Mouse (Mus musculus) liver, embryonic 14.5 days (tissue): Measurements from ENCODE around the gene Orai1. TPM values are rescaled to one million over a fixed set of nuclear protein-coding genes. Genes with fewer than 3 reads are reported as not detected.

Experiments used
- ATAC-seq: fragments of 200-750 bp; cut with Nextera tagmentation; 2 replicates; pipeline ENCODE4 v1.8.0; 2017; ENCODE audit warnings: moderate number of reproducible peaks, mild to moderate bottlenecking, moderate library complexity; ENCODE audit not compliant: insufficient read depth
- DNase-seq, 3 experiments: peaks; one replicate each; pipeline ENCODE4 v3.0.0-alpha.2; 2012 to 2013; ENCODE audit warnings: low read depth in 3 of 3, low spot score in 3 of 3
- H3K27ac ChIP-seq: fragments of 300-500 bp; sonication (generic); 2 replicates; pipeline ENCODE4 v1.5.1; 2014; ENCODE audit warnings: moderate library complexity, mild to moderate bottlenecking, control low read depth, inconsistent platforms
- H3K27me3 ChIP-seq: fragments of 300-500 bp; sonication (generic); 2 replicates; pipeline ENCODE4 v1.6.1; 2014; ENCODE audit warnings: mild to moderate bottlenecking, low read length, moderate library complexity; ENCODE audit not compliant: control insufficient read depth, insufficient read depth
- H3K36me3 ChIP-seq: fragments of 300-500 bp; sonication (generic); replicated peaks from 2 replicates; pipeline ENCODE4 v1.6.1; 2014; ENCODE audit warnings: low read depth; ENCODE audit not compliant: control insufficient read depth, insufficient read depth
- H3K4me1 ChIP-seq, 2 experiments: fragments of 200-500 bp in 1 of 2; fragments of 300-500 bp in 1 of 2; sonication (generic) in 1 of 2; replicated peaks; 2 replicates each; pipeline ENCODE4 v1.6.1; 2012 to 2014; ENCODE audit warnings: antibody characterized with exemption in 1 of 2, inconsistent platforms in 1 of 2, low read length in 1 of 2; ENCODE audit not compliant: control insufficient read depth in 2 of 2, insufficient read depth in 2 of 2
- H3K4me2 ChIP-seq: fragments of 300-500 bp; sonication (generic); 2 replicates; pipeline ENCODE4 v1.6.1; 2014; ENCODE audit warnings: low read depth, mild to moderate bottlenecking, control low read depth, moderate library complexity
- H3K4me3 ChIP-seq, 2 experiments: fragments of 200-500 bp in 1 of 2; fragments of 300-500 bp in 1 of 2; sonication (generic) in 1 of 2; 2 replicates each; pipeline ENCODE4 v1.5.1; 2012 to 2014; ENCODE audit warnings: low read depth in 2 of 2, low read length in 2 of 2, mild to moderate bottlenecking in 2 of 2, control low read depth in 1 of 2, inconsistent platforms in 1 of 2, moderate library complexity in 1 of 2; ENCODE audit not compliant: insufficient read depth in 1 of 2
- H3K9ac ChIP-seq: fragments of 300-500 bp; sonication (generic); replicated peaks from 2 replicates; pipeline ENCODE4 v1.6.1; 2014; ENCODE audit warnings: mild to moderate bottlenecking, control low read depth, moderate library complexity
- H3K9me3 ChIP-seq: fragments of 300-500 bp; sonication (generic); 2 replicates; pipeline ENCODE4 v1.6.1; 2016; ENCODE audit warnings: low read length, mixed read lengths; ENCODE audit not compliant: control insufficient read depth
- CTCF ChIP-seq: IDR thresholded peaks from 2 replicates; pipeline ENCODE4 v1.5.1; 2016; ENCODE audit warnings: antibody characterized with exemption, low read depth, control low read depth
- EP300 ChIP-seq: IDR thresholded peaks from 2 replicates; pipeline ENCODE4 v1.6.1; 2016; ENCODE audit warnings: antibody characterized with exemption, low read depth
- WGBS: fragments of 180-500 bp; shearing (Covaris S2); extraction: QIAGEN DNeasy Blood & Tissue Kit; methylation state at CpG from one replicate; pipeline ENCODE4 v1.1.7; 2014; ENCODE audit not compliant: insufficient replicate concordance; 5-methylcytosine and 5-hydroxymethylcytosine counted together
- polyA plus RNA-seq, 2 experiments: library from polyadenylated mRNA; depleted of rRNA in 1 of 2; stranded (reverse) in 1 of 2; unstranded in 1 of 2; fragments of >200 nt; fragmentation: Nextera tagmentation in 1 of 2; extraction: Ambion mirVana in 1 of 2; gene quantifications; 2 replicates each; pipeline versions ENCODE4 v1.2.1 to v1.2.3; 2012 to 2014

Gene Orai1
- polyA plus RNA-seq, 2 experiments: 6.3 to 7.4 TPM

- ATAC-seq: peak; percentile 87
- peaks cover 10% of the 10 kb centered on the region for H3K36me3 ChIP-seq
- no peaks in the 10 kb centered on the region for H3K27me3 ChIP-seq
- no peak for TF ChIP-seq CTCF
- no peak for TF ChIP-seq EP300
- peak; percentile 84 to 86 (median 85) for DNase-seq
- peaks cover 23 to 24% of the 10 kb centered on the region in 2 experiments for H3K4me1 ChIP-seq
- H3K9ac ChIP-seq: peak overlapping the region; percentile 95
- H3K9me3 ChIP-seq: peaks cover 2% of the 10 kb centered on the region; the same call in 1 of the 2 replicates
- H3K27ac ChIP-seq: peak overlapping the region; percentile 94
- peak overlapping the region; percentile 85 for H3K4me2 ChIP-seq
- WGBS: 5% methylated on average over 45 of the region's 45 CpGs
- peak overlapping the region; percentile 72 to 85 for H3K4me3 ChIP-seq
Observed at GRCm38 (mm10) chr5:123075576-123076418, 60.9 kb downstream of the Orai1 start.

DNA sequence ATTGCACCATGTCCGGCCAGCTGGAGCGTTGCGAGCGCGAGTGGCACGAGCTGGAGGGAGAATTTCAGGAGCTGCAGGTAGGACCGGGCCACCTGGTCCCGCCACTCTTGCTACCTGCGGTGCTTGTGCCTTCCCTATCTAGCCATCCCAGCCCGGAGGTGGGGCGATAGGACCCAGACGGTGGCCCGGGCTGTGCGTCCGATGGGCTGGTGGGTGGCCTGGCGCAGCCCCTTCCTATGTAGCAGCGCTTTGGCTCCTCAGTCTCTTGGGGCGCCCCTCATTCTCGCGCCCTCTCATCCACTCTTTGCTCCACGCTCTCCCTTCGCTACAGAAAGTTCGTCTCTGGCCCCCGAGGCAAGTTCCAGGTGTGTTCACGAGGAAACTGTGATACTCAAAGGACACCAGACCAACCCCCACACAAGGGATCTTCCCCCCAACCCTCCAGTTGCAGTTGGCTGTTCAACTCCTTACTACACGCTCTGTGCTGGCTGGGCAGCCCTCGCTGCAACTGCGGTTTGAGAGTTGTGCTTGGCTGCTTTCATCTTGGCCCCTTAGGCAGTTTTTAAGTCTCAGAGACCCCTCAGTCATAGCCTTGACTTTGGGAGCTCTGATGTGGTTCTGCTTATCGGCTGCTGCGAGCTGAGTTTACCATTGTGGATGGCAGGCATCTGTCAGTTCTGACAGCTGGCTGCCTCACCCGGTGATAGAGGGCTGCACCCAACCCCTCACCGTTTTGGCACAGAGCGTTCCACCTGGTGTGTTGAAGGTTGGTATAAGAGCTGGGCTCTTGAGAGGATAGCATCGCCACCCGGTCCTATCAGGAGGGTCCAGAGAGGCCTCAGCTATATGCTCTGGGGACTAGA, 61.8 kb downstream of the Orai1 start:
- peaks cover 2% of the 10 kb centered on the region; the same call in 1 of the 2 replicates for H3K9me3 ChIP-seq
- no peaks in the 10 kb centered on the region for H3K27me3 ChIP-seq
- peak; percentile 79 for ATAC-seq
- H3K9ac ChIP-seq: peak overlapping the region; percentile 95
- under 1% methylated on average over 35 of the region's 35 CpGs for whole genome bisulfite sequencing
- peak overlapping the region; percentile 72 to 85 for H3K4me3 ChIP-seq
- peak overlapping the region; percentile 94 for H3K27ac ChIP-seq
- TF ChIP-seq CTCF: no peak
- peak; percentile 72 for TF ChIP-seq EP300
- peak overlapping the region; percentile 85 for H3K4me2 ChIP-seq
- peaks cover 23 to 24% of the 10 kb centered on the region in 2 experiments for H3K4me1 ChIP-seq
- DNase-seq: peak; percentile 50 to 66 (median 59)
- H3K36me3 ChIP-seq: peaks cover 10% of the 10 kb centered on the region

GRCm38 (mm10) chr5:123079568-123079967, 64.7 kb downstream of the Orai1 start:
- peaks cover 10% of the 10 kb centered on the region for H3K36me3 ChIP-seq
- H3K4me1 ChIP-seq: peaks cover 26 to 33% of the 10 kb centered on the region in 2 experiments
- DNase-seq (no peak), ATAC-seq (no peak)
- 35% methylated on average over 1 of the region's 1 CpGs for whole genome bisulfite sequencing
- TF ChIP-seq EP300 (no peak), CTCF (no peak)
- H3K4me2 ChIP-seq: peak overlapping the region; percentile 85
- no peak overlapping the region for H3K27ac ChIP-seq
- no peak overlapping the region for H3K4me3 ChIP-seq
- H3K9me3 ChIP-seq: peaks cover 2% of the 10 kb centered on the region; the same call in 1 of the 2 replicates
- H3K9ac ChIP-seq: no peak overlapping the region
- no peaks in the 10 kb centered on the region for H3K27me3 ChIP-seq

- Histone ChIP-seq H3K4me1 (peaks cover 23 to 34% of the 10 kb centered on the region in 2 experiments), H3K27me3 (no peaks in the 10 kb centered on the region), H3K9ac (no peak overlapping the region), H3K27ac (no peak overlapping the region), H3K36me3 (peaks cover 10% of the 10 kb centered on the region), H3K4me2 (no peak overlapping the region), H3K9me3 (peaks cover 2% of the 10 kb centered on the region; the same call in 1 of the 2 replicates), H3K4me3 (no peak overlapping the region)
- TF ChIP-seq EP300 (no peak), CTCF (no peak)
- ATAC-seq (no peak), DNase-seq (no peak)
- 38% methylated on average over 8 of the region's 8 CpGs for WGBS
Observed at GRCm38 (mm10) chr5:123080041-123080440, 65.2 kb downstream of the Orai1 start.

Other genes with a start within 250 kb of the Orai1 start
- gene Camkk2, start 235.7 kb upstream of the Orai1 start, polyA plus RNA-seq (2012; rRNA removed): 5.3 and 5.9 TPM in 2 replicates
- 6.3 and 8.3 TPM in 2 replicates for gene Camkk2, start 235.7 kb upstream of the Orai1 start, polyA plus RNA-seq (2014; fragmentation: Nextera tagmentation; extraction: Ambion mirVana)
- 135 and 156 TPM in 2 replicates for gene Anapc5, start 193.7 kb upstream of the Orai1 start, polyA plus RNA-seq (2012; rRNA removed)
- 219 and 229 TPM in 2 replicates for gene Anapc5, start 193.7 kb upstream of the Orai1 start, polyA plus RNA-seq (2014; fragmentation: Nextera tagmentation; extraction: Ambion mirVana)
- gene Rnf34, start 165.0 kb upstream of the Orai1 start, polyA plus RNA-seq (2012; rRNA removed): 5.4 and 6.6 TPM in 2 replicates
- 12.2 and 13.2 TPM in 2 replicates for gene Rnf34, start 165.0 kb upstream of the Orai1 start, polyA plus RNA-seq (2014; fragmentation: Nextera tagmentation; extraction: Ambion mirVana)
- 8.1 and 10.0 TPM in 2 replicates for gene Kdm2b, start 25.3 kb upstream of the Orai1 start, polyA plus RNA-seq (2012; rRNA removed)
- gene Kdm2b, start 25.3 kb upstream of the Orai1 start, polyA plus RNA-seq (2014; fragmentation: Nextera tagmentation; extraction: Ambion mirVana): 11.7 and 12.3 TPM in 2 replicates
- not detected in 2 replicates for gene Morn3, start 31.9 kb downstream of the Orai1 start, polyA plus RNA-seq (2012; rRNA removed)
- not detected in 2 replicates for gene Morn3, start 31.9 kb downstream of the Orai1 start, polyA plus RNA-seq (2014; fragmentation: Nextera tagmentation; extraction: Ambion mirVana)
- gene Tmem120b, start 53.3 kb downstream of the Orai1 start, polyA plus RNA-seq (2012; rRNA removed): 17.7 and 19.0 TPM in 2 replicates
- 18.0 and 18.1 TPM in 2 replicates for gene Tmem120b, start 53.3 kb downstream of the Orai1 start, polyA plus RNA-seq (2014; fragmentation: Nextera tagmentation; extraction: Ambion mirVana)
- 1.8 and 2.1 TPM in 2 replicates for gene Rhof, start 117.6 kb downstream of the Orai1 start, polyA plus RNA-seq (2012; rRNA removed)
- gene Rhof, start 117.6 kb downstream of the Orai1 start, polyA plus RNA-seq (2014; fragmentation: Nextera tagmentation; extraction: Ambion mirVana): 2.5 and 2.6 TPM in 2 replicates
- 2.3 and 2.7 TPM in 2 replicates for gene Setd1b, start 127.1 kb downstream of the Orai1 start, polyA plus RNA-seq (2012; rRNA removed)
- 3.3 and 4.3 TPM in 2 replicates for gene Setd1b, start 127.1 kb downstream of the Orai1 start, polyA plus RNA-seq (2014; fragmentation: Nextera tagmentation; extraction: Ambion mirVana)
- 17.4 and 26.6 TPM in 2 replicates for gene Psmd9, start 154.3 kb downstream of the Orai1 start, polyA plus RNA-seq (2012; rRNA removed)
- 51.4 and 55.1 TPM in 2 replicates for gene Psmd9, start 154.3 kb downstream of the Orai1 start, polyA plus RNA-seq (2014; fragmentation: Nextera tagmentation; extraction: Ambion mirVana)
- 28.7 and 29.2 TPM in 2 replicates for gene Hpd, start 167.7 kb downstream of the Orai1 start, polyA plus RNA-seq (2012; rRNA removed)
- gene Hpd, start 167.7 kb downstream of the Orai1 start, polyA plus RNA-seq (2014; fragmentation: Nextera tagmentation; extraction: Ambion mirVana): 26.7 and 37.0 TPM in 2 replicates
- gene Wdr66, start 237.0 kb downstream of the Orai1 start, polyA plus RNA-seq (2012; rRNA removed): 0.11 and 0.16 TPM in 2 replicates
- gene Wdr66, start 237.0 kb downstream of the Orai1 start, polyA plus RNA-seq (2014; fragmentation: Nextera tagmentation; extraction: Ambion mirVana): 0.10 TPM in 1 of 2 replicates, not detected in the other